Mouse (Mus musculus) heart, postnatal 25 days (tissue): ENCODE data around the gene Gm2004. TPM values are rescaled to one million over a fixed set of nuclear protein-coding genes. Genes with fewer than 3 reads are reported as not detected.
"Not testable (repeated sequence)": the region's sequence is repeated elsewhere in the genome, so short reads cannot be mapped to it uniquely, and the experiment has no call there.

Source experiments
- DNase-seq: peaks from one replicate; pipeline ENCODE4 v3.0.0; 2022; ENCODE audit warnings: low spot score
- intact Hi-C: fragments of 180-260 bp; cut with DNase I; formaldehyde crosslinking; loops from one replicate; pipeline ENCODE4 v1.15.1; 2025
- total RNA-seq, 2 experiments: library from RNA; stranded (reverse); gene quantifications; 2 replicates each; pipeline ENCODE4 v1.2.3; 2021

Gm2004 gene
- total RNA-seq = 10 to 100 TPM; 21.3 to 32.6 TPM

- DNase-seq, intact Hi-C loops: not testable (repeated sequence)
These were observed at the start of gene Gm2004 for GRCm38 (mm10) chr2:176149725-176150124. TSS of gene Gm2004 (minus strand) at chr2:176149825.

Other genes starting within 250 kb of the Gm2004 start
- 10 to 100 TPM; 13.2 to 14.2 TPM for gene Zfp966, start 218.7 kb downstream of the Gm2004 start, total RNA-seq
- gene Gm2026, start 184.5 kb downstream of the Gm2004 start, total RNA-seq = 10 to 100 TPM; 20.7 to 22.1 TPM
- gene 2210418O10Rik, start 76.7 kb upstream of the Gm2004 start, total RNA-seq = 1 to 10 TPM; 2.5 to 3.0 TPM
- not detected for gene Gm11009, start 169.7 kb upstream of the Gm2004 start, total RNA-seq